Mouse (Mus musculus) adrenal gland, adult 18-20 months (tissue): ENCODE measurements at regions not wholly inside any gene's neighbourhood (a gene's known extent, or its start where the extent isn't known, plus 50 kb on each side); places are given as distances from the start of the nearest gene placed in this dataset.

ENCODE experiments used
- DNase-seq, 2 experiments: peaks; one replicate each; pipeline ENCODE4 v3.0.0; 2021 to 2022; ENCODE audit warnings: low spot score in 2 of 2

- no peak for DNase-seq
Observed at GRCm38 (mm10) chrX:70261360-70261759, 103.5 kb downstream of the Ids start.

DNA sequence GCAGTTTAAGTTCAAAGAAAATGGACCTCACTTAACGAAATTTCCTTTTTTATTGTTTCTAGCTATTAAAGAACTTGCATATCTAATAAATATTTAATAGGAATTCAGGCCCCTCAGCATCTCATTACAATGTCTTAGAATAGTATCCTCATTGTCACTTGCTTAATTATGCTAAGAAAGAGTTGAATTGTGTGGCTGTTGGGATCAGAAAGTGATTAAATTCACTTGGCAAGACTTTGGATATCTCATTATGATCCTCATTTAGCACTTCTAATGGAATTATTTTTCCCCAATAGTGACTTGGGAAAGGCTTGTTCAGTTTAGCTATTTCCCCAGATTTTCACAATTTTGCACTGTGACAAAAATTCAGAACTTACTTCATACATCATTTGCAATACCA lies 148.9 kb downstream of the Ids start:
- no peak for DNase-seq

- DNase-seq: no peak
Observed at GRCm38 (mm10) chrX:70184427-70185090, 180.3 kb downstream of the Ids start.

GRCm38 (mm10) chrX:70169737-70170136 lies 195.1 kb downstream of the Ids start:
- no peak for DNase-seq

DNA sequence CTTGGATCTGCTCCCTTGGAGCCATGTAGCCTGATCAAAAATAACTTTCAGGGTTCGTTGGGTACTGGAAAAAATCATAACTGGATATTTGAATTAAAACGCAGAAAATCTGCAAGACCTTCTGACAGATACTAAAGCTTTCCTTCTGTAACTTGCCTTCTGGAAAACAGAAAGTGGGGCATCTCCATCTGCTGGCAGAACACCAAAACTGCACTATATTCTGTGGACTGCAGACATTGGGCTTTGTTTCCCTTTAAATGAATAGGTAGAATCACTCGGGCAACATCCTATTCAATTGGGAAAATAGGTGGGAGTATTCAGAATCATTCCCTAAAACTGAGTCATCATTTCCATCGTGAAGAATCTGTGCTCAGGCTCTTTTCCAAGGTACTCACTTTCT lies 203.9 kb downstream of the Ids start:
- DNase-seq: peak in 1 of 2 experiments; percentile 1
